Mouse (Mus musculus) left cerebral cortex, adult 18-20 months (tissue): ENCODE data around the gene Them7. TPM values are rescaled to one million over a fixed set of nuclear protein-coding genes. Genes with fewer than 3 reads are reported as not detected.

Experiments used
- DNase-seq, 2 experiments: peaks; one replicate each; pipeline ENCODE4 v3.0.0; 2021 to 2022; ENCODE audit warnings: low spot score in 2 of 2, mixed read lengths in 1 of 2
- total RNA-seq, 2 experiments: library from RNA; stranded (reverse); gene quantifications; 2 replicates each; pipeline ENCODE4 v1.2.3; 2021

Them7 gene
- total RNA-seq, 2 experiments from 2014 or later, result not detected

GRCm38 (mm10) chr2:105372727-105373126, 148.6 kb downstream of the Them7 start:
- DNase-seq, result no peak

GRCm38 (mm10) chr2:105373658-105374057, 149.5 kb downstream of the Them7 start:
- DNase-seq, result no peak

- DNase-seq, result no peak
Observed at GRCm38 (mm10) chr2:105375261-105375660, 151.1 kb downstream of the Them7 start.

GRCm38 (mm10) chr2:105375705-105376104, 151.6 kb downstream of the Them7 start:
- DNase-seq, result no peak

GRCm38 (mm10) chr2:105379682-105380081, 155.6 kb downstream of the Them7 start:
- DNase-seq, result no peak

GRCm38 (mm10) chr2:105380757-105381319, 156.7 kb downstream of the Them7 start:
- DNase-seq, result no peak

GRCm38 (mm10) chr2:105383063-105383462, 158.9 kb downstream of the Them7 start:
- DNase-seq, result peak in 1 of 2 experiments; percentile 7

GRCm38 (mm10) chr2:105384998-105385397, 160.9 kb downstream of the Them7 start:
- no peak for DNase-seq

GRCm38 (mm10) chr2:105386418-105386817, 162.3 kb downstream of the Them7 start:
- DNase-seq, result no peak

GRCm38 (mm10) chr2:105389007-105389890, 165.1 kb downstream of the Them7 start:
- no peak for DNase-seq

GRCm38 (mm10) chr2:105390653-105391413, 166.7 kb downstream of the Them7 start:
- no peak for DNase-seq

- no peak for DNase-seq
Observed at GRCm38 (mm10) chr2:105391414-105391784, 167.3 kb downstream of the Them7 start.

- DNase-seq, result no peak
Observed at GRCm38 (mm10) chr2:105392514-105392913, 168.4 kb downstream of the Them7 start.

GRCm38 (mm10) chr2:105394375-105394774, 170.3 kb downstream of the Them7 start:
- DNase-seq, result no peak

GRCm38 (mm10) chr2:105396066-105396465, 171.9 kb downstream of the Them7 start:
- no peak for DNase-seq

- no peak for DNase-seq
Observed at GRCm38 (mm10) chr2:105397446-105398211, 173.5 kb downstream of the Them7 start.

GRCm38 (mm10) chr2:105398636-105399084, 174.5 kb downstream of the Them7 start:
- DNase-seq, result peak; percentile 9 to 27

GRCm38 (mm10) chr2:105399085-105399891, 175.2 kb downstream of the Them7 start, which contains the start of gene Rcn1:
Gene Rcn1 (minus strand): TSS chr2:105399319.
- peak; percentile 13 to 29 for DNase-seq

- DNase-seq, result no peak
Observed at GRCm38 (mm10) chr2:105400558-105400957, 176.4 kb downstream of the Them7 start.

- DNase-seq, result no peak
Observed at GRCm38 (mm10) chr2:105402180-105402579, 178.1 kb downstream of the Them7 start.
